Mouse (Mus musculus): ENCODE measurements around the gene Lpar2. TPM values are rescaled to one million over a fixed set of nuclear protein-coding genes. Genes with fewer than 3 reads are reported as not detected.

Gene Lpar2
- total and polyA plus RNA-seq, 3 experiments, result 0.74 to 3.0 (median 1.2) TPM

Other genes with a start within 250 kb of the Lpar2 start
- 7.1 and 7.7 TPM in 2 replicates for gene Zfp868, start 196.9 kb upstream of the Lpar2 start, total RNA-seq (2012; rRNA removed)
- gene Zfp868, start 196.9 kb upstream of the Lpar2 start, total RNA-seq (2014; rRNA removed), result 16.2 and 17.6 TPM in 2 replicates
- 9.8 and 12.3 TPM in 2 replicates for gene Zfp868, start 196.9 kb upstream of the Lpar2 start, polyA plus RNA-seq (2012; ENCODE audit: insufficient read length, low read depth)
- gene Zfp964, start 167.9 kb upstream of the Lpar2 start, total RNA-seq (2012; rRNA removed), result 0.38 and 0.55 TPM in 2 replicates
- 0.63 and 0.78 TPM in 2 replicates for gene Zfp964, start 167.9 kb upstream of the Lpar2 start, total RNA-seq (2014; rRNA removed)
- gene Zfp964, start 167.9 kb upstream of the Lpar2 start, polyA plus RNA-seq (2012; ENCODE audit: insufficient read length, low read depth), result 0.37 and 0.55 TPM in 2 replicates
- 16.0 and 17.2 TPM in 2 replicates for gene Zfp869, start 111.7 kb upstream of the Lpar2 start, total RNA-seq (2012; rRNA removed)
- gene Zfp869, start 111.7 kb upstream of the Lpar2 start, total RNA-seq (2014; rRNA removed), result 30.6 and 33.8 TPM in 2 replicates
- 15.2 and 16.6 TPM in 2 replicates for gene Zfp869, start 111.7 kb upstream of the Lpar2 start, polyA plus RNA-seq (2012; ENCODE audit: insufficient read length, low read depth)
- 1.9 and 2.2 TPM in 2 replicates for gene Zfp963, start 72.5 kb upstream of the Lpar2 start, total RNA-seq (2012; rRNA removed)
- gene Zfp963, start 72.5 kb upstream of the Lpar2 start, total RNA-seq (2014; rRNA removed), result 4.8 and 6.0 TPM in 2 replicates
- 4.7 and 5.5 TPM in 2 replicates for gene Zfp963, start 72.5 kb upstream of the Lpar2 start, polyA plus RNA-seq (2012; ENCODE audit: insufficient read length, low read depth)
- 1.4 and 2.1 TPM in 2 replicates for gene Gm20422, start 47.5 kb upstream of the Lpar2 start, total RNA-seq (2012; rRNA removed)
- gene Gm20422, start 47.5 kb upstream of the Lpar2 start, total RNA-seq (2014; rRNA removed), result 0.49 and 1.6 TPM in 2 replicates
- 2.0 and 2.8 TPM in 2 replicates for gene Gm20422, start 47.5 kb upstream of the Lpar2 start, polyA plus RNA-seq (2012; ENCODE audit: insufficient read length, low read depth)
- gene Atp13a1, start 31.3 kb upstream of the Lpar2 start, total RNA-seq (2012; rRNA removed), result 53.3 and 58.4 TPM in 2 replicates
- gene Atp13a1, start 31.3 kb upstream of the Lpar2 start, total RNA-seq (2014; rRNA removed), result 36.6 and 36.8 TPM in 2 replicates
- gene Atp13a1, start 31.3 kb upstream of the Lpar2 start, polyA plus RNA-seq (2012; ENCODE audit: insufficient read length, low read depth), result 46.9 and 51.0 TPM in 2 replicates
- 14.3 and 15.4 TPM in 2 replicates for gene Zfp866, start 31.3 kb upstream of the Lpar2 start, total RNA-seq (2012; rRNA removed)
- 14.8 and 16.0 TPM in 2 replicates for gene Zfp866, start 31.3 kb upstream of the Lpar2 start, total RNA-seq (2014; rRNA removed)
- 14.4 and 15.6 TPM in 2 replicates for gene Zfp866, start 31.3 kb upstream of the Lpar2 start, polyA plus RNA-seq (2012; ENCODE audit: insufficient read length, low read depth)
- 48.1 and 49.2 TPM in 2 replicates for gene Gmip, start 13.8 kb upstream of the Lpar2 start, total RNA-seq (2012; rRNA removed)
- gene Gmip, start 13.8 kb upstream of the Lpar2 start, total RNA-seq (2014; rRNA removed), result 22.2 and 25.4 TPM in 2 replicates
- 54.3 and 81.8 TPM in 2 replicates for gene Gmip, start 13.8 kb upstream of the Lpar2 start, polyA plus RNA-seq (2012; ENCODE audit: insufficient read length, low read depth)
- 3.1 and 5.9 TPM in 2 replicates for gene Pbx4, start 10.1 kb downstream of the Lpar2 start, total RNA-seq (2012; rRNA removed)
- gene Pbx4, start 10.1 kb downstream of the Lpar2 start, total RNA-seq (2014; rRNA removed), result 1.0 and 1.5 TPM in 2 replicates
- 2.4 and 3.5 TPM in 2 replicates for gene Pbx4, start 10.1 kb downstream of the Lpar2 start, polyA plus RNA-seq (2012; ENCODE audit: insufficient read length, low read depth)
- 0.08 TPM in 2 replicates for gene Cilp2, start 65.3 kb downstream of the Lpar2 start, total RNA-seq (2012; rRNA removed)
- 0.04 TPM in 1 of 2 replicates, not detected in the other for gene Cilp2, start 65.3 kb downstream of the Lpar2 start, total RNA-seq (2014; rRNA removed)
- 0.07 TPM in 1 of 2 replicates, not detected in the other for gene Cilp2, start 65.3 kb downstream of the Lpar2 start, polyA plus RNA-seq (2012; ENCODE audit: insufficient read length, low read depth)
- 1.5 and 1.8 TPM in 2 replicates for gene Tssk6, start 79.8 kb downstream of the Lpar2 start, total RNA-seq (2012; rRNA removed)
- gene Tssk6, start 79.8 kb downstream of the Lpar2 start, total RNA-seq (2014; rRNA removed), result 0.35 and 0.44 TPM in 2 replicates
- 1.7 and 2.3 TPM in 2 replicates for gene Tssk6, start 79.8 kb downstream of the Lpar2 start, polyA plus RNA-seq (2012; ENCODE audit: insufficient read length, low read depth)
- gene Ndufa13, start 80.1 kb downstream of the Lpar2 start, total RNA-seq (2012; rRNA removed), result 153 and 177 TPM in 2 replicates
- 60.9 and 74.7 TPM in 2 replicates for gene Ndufa13, start 80.1 kb downstream of the Lpar2 start, total RNA-seq (2014; rRNA removed)
- gene Ndufa13, start 80.1 kb downstream of the Lpar2 start, polyA plus RNA-seq (2012; ENCODE audit: insufficient read length, low read depth), result 90.1 and 104 TPM in 2 replicates
- gene Yjefn3, start 80.3 kb downstream of the Lpar2 start, total RNA-seq (2012; rRNA removed), result 8.0 and 9.5 TPM in 2 replicates
- 3.3 and 3.6 TPM in 2 replicates for gene Yjefn3, start 80.3 kb downstream of the Lpar2 start, total RNA-seq (2014; rRNA removed)
- 8.4 and 10.5 TPM in 2 replicates for gene Yjefn3, start 80.3 kb downstream of the Lpar2 start, polyA plus RNA-seq (2012; ENCODE audit: insufficient read length, low read depth)
- 70.8 and 73.2 TPM in 2 replicates for gene Gatad2a, start 174.0 kb downstream of the Lpar2 start, total RNA-seq (2012; rRNA removed)
- 31.5 and 35.7 TPM in 2 replicates for gene Gatad2a, start 174.0 kb downstream of the Lpar2 start, total RNA-seq (2014; rRNA removed)
- 95.1 and 122 TPM in 2 replicates for gene Gatad2a, start 174.0 kb downstream of the Lpar2 start, polyA plus RNA-seq (2012; ENCODE audit: insufficient read length, low read depth)
- 37.2 and 38.4 TPM in 2 replicates for gene Mau2, start 220.3 kb downstream of the Lpar2 start, total RNA-seq (2012; rRNA removed)
- 24.4 and 25.5 TPM in 2 replicates for gene Mau2, start 220.3 kb downstream of the Lpar2 start, total RNA-seq (2014; rRNA removed)
- 15.7 and 19.5 TPM in 2 replicates for gene Mau2, start 220.3 kb downstream of the Lpar2 start, polyA plus RNA-seq (2012; ENCODE audit: insufficient read length, low read depth)
- gene Sugp1, start 220.4 kb downstream of the Lpar2 start, total RNA-seq (2012; rRNA removed), result 21.8 and 24.0 TPM in 2 replicates
- 5.0 and 5.3 TPM in 2 replicates for gene Sugp1, start 220.4 kb downstream of the Lpar2 start, total RNA-seq (2014; rRNA removed)
- 43.9 and 44.2 TPM in 2 replicates for gene Sugp1, start 220.4 kb downstream of the Lpar2 start, polyA plus RNA-seq (2012; ENCODE audit: insufficient read length, low read depth)